Mouse (Mus musculus): ENCODE results near the gene Osbpl5.

DNA sequence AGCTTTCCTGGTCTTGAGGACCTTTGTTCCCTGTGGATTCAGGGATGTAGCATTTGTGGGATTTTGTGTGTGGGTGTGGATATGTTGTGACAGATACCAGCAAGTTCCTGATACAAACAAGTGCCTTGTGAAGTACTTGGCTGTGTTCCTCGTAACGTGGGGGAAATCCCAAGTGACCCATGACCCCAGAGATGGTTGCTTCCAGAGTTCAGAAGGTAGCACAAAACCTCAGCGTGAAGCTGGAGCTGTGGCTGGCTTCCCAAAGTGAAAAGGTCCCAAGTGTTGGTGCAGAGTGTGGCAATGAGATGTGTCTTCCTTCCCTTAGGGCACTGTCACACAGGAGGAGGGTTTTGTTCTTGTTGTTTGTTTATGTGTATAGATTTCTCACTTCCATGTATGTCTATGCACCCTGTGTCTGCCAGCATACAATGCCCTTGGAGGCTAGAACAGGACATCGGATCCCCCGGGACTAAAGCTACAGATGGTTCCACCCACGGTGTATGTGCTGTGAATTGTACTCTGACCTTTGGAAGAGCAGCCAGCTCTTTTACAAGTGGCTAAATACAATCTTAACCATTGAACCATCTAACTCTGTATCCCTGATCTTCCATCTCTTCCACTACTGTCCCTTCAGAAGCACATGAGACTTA is 35.7 kb upstream of the Osbpl5 start:
- no peak for TF ChIP-seq POLR2A (IDR thresholded peaks at IDR 0.05; ENCODE audit: low read depth, low read length)
- no peak for TF ChIP-seq CTCF (IDR thresholded peaks at IDR 0.05; ENCODE audit: extremely low read depth, insufficient read length, insufficient replicate concordance, low read depth, low read length)

All from small intestine, adult 2 months (tissue).